In the genomic region with DNA sequence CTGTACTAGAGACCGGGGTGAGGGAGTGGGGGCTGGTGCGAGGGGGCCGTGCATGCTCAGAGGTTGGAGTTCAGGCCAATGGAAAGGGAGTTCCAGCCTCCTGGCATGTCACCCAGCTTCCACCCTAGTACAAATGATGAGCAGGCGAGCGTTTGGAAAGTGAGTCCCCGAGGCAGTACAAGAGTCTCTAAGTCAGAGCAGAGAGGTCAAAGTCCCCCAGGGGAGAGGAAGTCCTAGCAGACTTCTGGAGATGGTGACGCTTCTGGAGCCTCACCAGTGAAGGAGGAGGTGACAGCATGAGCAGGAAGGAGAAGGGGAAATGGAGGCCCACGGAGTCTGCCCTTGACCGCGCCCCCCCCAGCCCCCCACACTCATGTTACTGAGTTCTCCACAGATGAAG, we compare ENCODE assay signal across 17 mouse cellular contexts. TPM values are rescaled to one million over a fixed set of nuclear protein-coding genes. Genes with fewer than 3 reads are reported as not detected.
A peak's percentile ranks its signal among the peaks of the same experiment; 100 is the strongest.
DNase-seq lines count a peak whose midpoint lies in the region; ATAC-seq lines count a peak whose summit lies in the region.
"Had no signal": no experiment of that assay in that cellular context is flagged by ENCODE, and none has a peak within 500 bp of the region (broad histone marks: within the 10 kb centered on the region; RNA-seq: fewer than 3 reads in every experiment).

No protein-coding gene starts in this region.

- ATAC-seq in common myeloid progenitor, adult 5-6 weeks (replicated peaks; ENCODE audit: low read depth, poor library complexity, severe bottlenecking): peak; percentile 29; the same call in 1 of the 2 replicates
- ATAC-seq in intestine, embryonic 15.5 days: peak; percentile 73

- intact Hi-C loops in heart, postnatal 14 days (cut with DNase I): no loop called here
- intact Hi-C loops in left cerebral cortex, postnatal 25 days (cut with DNase I): no loop called here

- no peaks in the 10 kb centered on the region for H3K36me3 ChIP-seq in intestine, embryonic 15.5 days
- H3K36me3 ChIP-seq: embryonic facial prominence, embryonic 12.5 days; hindbrain, embryonic 15.5 days had no signal

- H3K4me2 ChIP-seq in intestine, embryonic 15.5 days (replicated peaks): no peak overlapping the region
- H3K4me2 ChIP-seq: embryonic facial prominence, embryonic 12.5 days; hindbrain, embryonic 15.5 days; lung, embryonic 14.5 days had no signal

- WGBS in intestine, embryonic 15.5 days: 48% methylated on average over 10 of the region's 10 CpGs

- peaks cover 5% of the 10 kb centered on the region; the same call in 1 of the 2 replicates for H3K4me1 ChIP-seq in intestine, embryonic 15.5 days (replicated peaks)
- H3K4me1 ChIP-seq: embryonic facial prominence, embryonic 12.5 days; hindbrain, embryonic 15.5 days; megakaryocyte, embryonic 14.5 days had no signal

- no peaks in the 10 kb centered on the region for H3K27me3 ChIP-seq in intestine, embryonic 15.5 days (replicated peaks)
- H3K27me3 ChIP-seq: embryonic facial prominence, embryonic 12.5 days had no signal

- peak; percentile 9 to 18 for DNase-seq in heart, postnatal 14 days
- DNase-seq in heart, adult 8-10 months (ENCODE audit: low spot score): no peak
- DNase-seq in kidney, postnatal 14 days: peak; percentile 40
- DNase-seq in liver: no peak
- DNase-seq in left cerebral cortex, postnatal 25 days (ENCODE audit: low spot score in 2 of 2): no peak
- DNase-seq: cerebellum, adult 9-11 months; lung, embryonic 14.5 days had no signal

- no peak overlapping the region for H3K9ac ChIP-seq in intestine, embryonic 15.5 days
- H3K9ac ChIP-seq: embryonic facial prominence, embryonic 12.5 days; hindbrain, embryonic 15.5 days; lung, embryonic 14.5 days had no signal

- H3K27ac ChIP-seq in intestine, embryonic 15.5 days: no peak overlapping the region
- H3K27ac ChIP-seq: embryonic facial prominence, embryonic 12.5 days; hindbrain, embryonic 15.5 days had no signal

- H3K9me3 ChIP-seq in intestine, embryonic 15.5 days: no peaks in the 10 kb centered on the region
- H3K9me3 ChIP-seq: embryonic facial prominence, embryonic 12.5 days; hindbrain, embryonic 15.5 days had no signal

- no peak overlapping the region for H3K4me3 ChIP-seq in intestine, embryonic 15.5 days (replicated peaks)
- H3K4me3 ChIP-seq: embryonic facial prominence, embryonic 12.5 days; hindbrain, embryonic 15.5 days; megakaryocyte, embryonic 14.5 days had no signal

RNA-seq across cellular contexts. Expression of a gene that starts 18.7 kb away (rescaled TPM):
- 1 to 10 TPM in 1 of 2 experiments, under 1 TPM in 1; 0.93 to 1.1 TPM for total RNA-seq in heart, postnatal 14 days (2021)
- 1 to 10 TPM; 4.1 to 5.5 (median 5.3) TPM for total RNA-seq in heart, adult 8-10 months (2022)
- 1.1 TPM in 1 of 2 replicates, not detected in the other for total RNA-seq in common myeloid progenitor, adult 5-6 weeks (2017)
- polyA plus RNA-seq in intestine, embryonic 15.5 days (2015; fragmentation: Nextera tagmentation; extraction: Ambion mirVana): 34.0 and 34.6 TPM in 2 replicates
- total RNA-seq in left cerebral cortex, postnatal 25 days (2021): 10 to 100 TPM; 53.0 to 54.6 TPM
- total RNA-seq: neutrophil, adult 5-6 weeks had no signal

RNA-seq across cellular contexts. Expression of a gene that starts 29.5 kb away (rescaled TPM):
- not detected for total RNA-seq in heart, postnatal 14 days (2021)
- total RNA-seq in heart, adult 8-10 months (2022): not detected
- not detected in 2 replicates for total RNA-seq in common myeloid progenitor, adult 5-6 weeks (2017)
- polyA plus RNA-seq in intestine, embryonic 15.5 days (2015; fragmentation: Nextera tagmentation; extraction: Ambion mirVana): 11.4 and 11.8 TPM in 2 replicates
- not detected for total RNA-seq in left cerebral cortex, postnatal 25 days (2021)
- total RNA-seq: heart, adult 18-20 months; layer of hippocampus, adult 18-20 months; neutrophil, adult 5-6 weeks had no signal
- polyA plus RNA-seq: hindbrain, embryonic 15.5 days; limb, embryonic 14.5 days; lung, embryonic 14.5 days; thymus, postnatal 0 days had no signal

Comparison
In these comparisons a context has a peak if more than half of its experiments do, and no peak if none do; other contexts are left out.
1. DNase-seq: peak in heart, postnatal 14 days (2 of 2) and kidney, postnatal 14 days (single experiment); none in heart, adult 8-10 months (single experiment), liver (single experiment) and left cerebral cortex, postnatal 25 days (0 of 2).
2. RNA of a gene that starts 18.7 kb away (total RNA-seq): 53.0 to 54.6 TPM in left cerebral cortex, postnatal 25 days; 4.1 to 5.5 TPM in heart, adult 8-10 months, 0.93 to 1.1 TPM in heart, postnatal 14 days and 1.1 TPM in common myeloid progenitor, adult 5-6 weeks; every median in the first group is over 4 times any median in the second.